Mouse (Mus musculus): ENCODE measurements around the gene Pdcd1. TPM values are rescaled to one million over a fixed set of nuclear protein-coding genes. Genes with fewer than 3 reads are reported as not detected.
A peak's percentile ranks its signal among the peaks of the same experiment; 100 is the strongest.
"Not testable (repeated sequence)": the region's sequence is repeated elsewhere in the genome, so short reads cannot be mapped to it uniquely, and the experiment has no call there.

The Pdcd1 gene
- polyA plus RNA-seq, 1 experiment: 0.07 TPM

DNA sequence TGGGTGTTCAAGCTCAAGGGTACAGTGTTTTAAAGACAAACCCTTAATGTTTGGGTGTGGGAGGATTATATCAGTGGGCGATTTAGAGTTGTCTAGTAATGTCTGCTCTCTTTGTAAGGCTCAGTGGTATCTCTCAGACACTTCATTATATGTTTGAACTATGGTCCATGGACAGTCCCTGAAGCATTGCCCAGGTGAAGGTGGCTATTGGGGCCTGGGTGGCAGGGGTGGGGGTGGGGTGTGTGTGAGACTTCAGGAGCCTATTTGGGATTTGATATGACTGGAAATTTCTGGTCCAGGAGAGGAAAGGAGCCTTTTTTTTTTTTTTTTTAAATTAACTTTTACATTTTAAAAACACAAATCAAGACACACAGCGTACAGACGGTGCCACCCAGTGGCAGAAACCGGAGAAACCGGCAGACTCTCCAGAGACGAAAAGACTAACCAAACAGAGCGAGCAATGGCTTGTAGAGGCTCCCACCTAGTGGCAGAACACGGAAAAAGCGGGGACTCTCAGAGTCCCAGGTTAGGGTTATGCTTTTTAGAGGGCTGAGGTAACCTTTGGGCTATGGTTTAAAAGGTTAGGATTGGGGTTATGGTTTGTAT, 26.6 kb upstream of the Pdcd1 start:
- no peak overlapping the region for H3K27ac ChIP-seq (ENCODE audit: insufficient read depth, low read length)
- WGBS: 4% methylated on average over 9 of the region's 9 CpGs

DNA sequence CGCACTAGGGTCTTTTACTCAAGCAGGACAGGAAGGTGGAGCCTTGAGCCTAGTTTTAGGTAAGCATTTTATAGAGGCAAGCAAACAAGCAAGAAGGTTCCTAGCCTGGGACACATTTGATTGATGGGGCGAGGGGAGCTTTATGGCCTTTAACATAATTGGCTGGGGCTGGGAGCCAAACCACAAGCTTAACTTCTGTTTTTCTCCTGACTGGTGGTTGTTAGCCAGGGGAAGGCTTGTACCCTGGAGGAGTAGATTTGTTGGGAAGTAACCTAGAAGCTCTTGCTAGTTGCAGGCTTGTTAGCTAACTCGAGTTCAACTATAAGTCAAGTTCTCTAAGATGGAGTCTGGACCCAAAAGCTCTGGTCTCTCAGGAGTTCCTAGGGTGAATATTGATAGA, 26.0 kb upstream of the Pdcd1 start:
- no peak overlapping the region for H3K4me3 ChIP-seq (replicated peaks; ENCODE audit: insufficient read depth, low read depth, low read length)
- no peak overlapping the region for H3K27ac ChIP-seq (ENCODE audit: insufficient read depth, low read length)
- WGBS: 77% methylated on average over 3 of the region's 3 CpGs
- H3K4me1 ChIP-seq (ENCODE audit: control insufficient read depth, insufficient read depth, low read length): no peaks in the 10 kb centered on the region
- no peak for DNase-seq
- H3K27me3 ChIP-seq (ENCODE audit: control insufficient read depth, insufficient read depth, low read length): no peaks in the 10 kb centered on the region
- TF ChIP-seq POLR2A (IDR thresholded peaks at IDR 0.05; ENCODE audit: borderline replicate concordance, insufficient read depth, low read length) (no peak), CTCF (IDR thresholded peaks at IDR 0.05; ENCODE audit: borderline replicate concordance, insufficient read depth, low read depth, low read length) (no peak)

More for the DNA sequence above, 26.6 kb upstream of the Pdcd1 start:
- no peaks in the 10 kb centered on the region for H3K27me3 ChIP-seq (ENCODE audit: control insufficient read depth, insufficient read depth, low read length)
- H3K4me1 ChIP-seq (ENCODE audit: control insufficient read depth, insufficient read depth, low read length): no peaks in the 10 kb centered on the region
- TF ChIP-seq CTCF (IDR thresholded peaks at IDR 0.05; ENCODE audit: borderline replicate concordance, insufficient read depth, low read depth, low read length): peak; percentile 96
- TF ChIP-seq POLR2A (IDR thresholded peaks at IDR 0.05; ENCODE audit: borderline replicate concordance, insufficient read depth, low read length): no peak
- no peak overlapping the region for H3K4me3 ChIP-seq (replicated peaks; ENCODE audit: insufficient read depth, low read depth, low read length)
- DNase-seq: peak; percentile 80 to 85

DNA sequence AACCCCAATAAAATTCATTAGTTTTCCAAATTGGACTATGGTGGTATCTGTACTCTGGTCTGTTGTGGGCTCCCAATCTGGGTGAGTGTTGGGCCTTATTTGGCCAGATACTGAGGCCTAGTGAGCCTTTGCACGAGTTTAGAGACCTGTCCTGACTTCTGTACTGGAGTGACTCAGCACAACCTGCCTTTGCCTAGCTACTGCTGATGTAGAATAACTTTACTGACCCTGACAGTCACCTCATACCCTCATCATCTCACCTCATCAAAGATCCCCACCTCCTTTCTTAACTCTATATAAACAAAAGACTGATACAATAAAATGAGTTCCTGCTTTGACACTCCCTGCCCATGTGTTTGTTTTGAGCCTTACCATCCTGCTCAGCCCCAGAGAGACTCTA, 24.3 kb upstream of the Pdcd1 start:
- DNase-seq: no peak
- Histone ChIP-seq H3K27me3 (ENCODE audit: control insufficient read depth, insufficient read depth, low read length) (no peaks in the 10 kb centered on the region), H3K27ac (ENCODE audit: insufficient read depth, low read length) (no peak overlapping the region), H3K4me1 (ENCODE audit: control insufficient read depth, insufficient read depth, low read length) (no peaks in the 10 kb centered on the region), H3K4me3 (replicated peaks; ENCODE audit: insufficient read depth, low read depth, low read length) (no peak overlapping the region)
- 46% methylated on average over 1 of the region's 1 CpGs for WGBS
- TF ChIP-seq POLR2A (IDR thresholded peaks at IDR 0.05; ENCODE audit: borderline replicate concordance, insufficient read depth, low read length) (no peak), CTCF (IDR thresholded peaks at IDR 0.05; ENCODE audit: borderline replicate concordance, insufficient read depth, low read depth, low read length) (no peak)

DNA sequence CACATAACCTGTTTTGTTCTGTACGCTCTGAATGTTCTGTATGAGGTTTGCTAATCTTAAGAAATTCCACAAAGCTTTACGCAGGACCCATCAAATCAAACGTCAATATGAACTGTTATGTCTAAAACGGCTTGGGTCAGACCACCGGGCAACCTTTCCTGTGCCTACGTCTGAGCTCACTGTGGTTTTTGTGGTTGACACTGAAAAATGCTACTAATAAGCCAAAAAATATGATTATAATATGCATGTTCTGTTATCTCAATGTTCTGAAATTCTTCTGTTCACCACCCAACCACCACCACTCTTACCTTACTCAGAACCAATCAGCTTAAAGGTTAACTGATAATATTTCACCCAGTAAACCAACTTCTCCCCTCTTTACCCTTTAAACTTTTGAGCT, 22.4 kb upstream of the Pdcd1 start:
- Histone ChIP-seq H3K4me1 (ENCODE audit: control insufficient read depth, insufficient read depth, low read length) (no peaks in the 10 kb centered on the region), H3K27ac (ENCODE audit: insufficient read depth, low read length) (no peak overlapping the region), H3K27me3 (ENCODE audit: control insufficient read depth, insufficient read depth, low read length) (no peaks in the 10 kb centered on the region), H3K4me3 (replicated peaks; ENCODE audit: insufficient read depth, low read depth, low read length) (no peak overlapping the region)
- DNase-seq: no peak
- 84% methylated on average over 6 of the region's 6 CpGs for WGBS
- TF ChIP-seq CTCF (IDR thresholded peaks at IDR 0.05; ENCODE audit: borderline replicate concordance, insufficient read depth, low read depth, low read length) (no peak), POLR2A (IDR thresholded peaks at IDR 0.05; ENCODE audit: borderline replicate concordance, insufficient read depth, low read length) (no peak)

DNA sequence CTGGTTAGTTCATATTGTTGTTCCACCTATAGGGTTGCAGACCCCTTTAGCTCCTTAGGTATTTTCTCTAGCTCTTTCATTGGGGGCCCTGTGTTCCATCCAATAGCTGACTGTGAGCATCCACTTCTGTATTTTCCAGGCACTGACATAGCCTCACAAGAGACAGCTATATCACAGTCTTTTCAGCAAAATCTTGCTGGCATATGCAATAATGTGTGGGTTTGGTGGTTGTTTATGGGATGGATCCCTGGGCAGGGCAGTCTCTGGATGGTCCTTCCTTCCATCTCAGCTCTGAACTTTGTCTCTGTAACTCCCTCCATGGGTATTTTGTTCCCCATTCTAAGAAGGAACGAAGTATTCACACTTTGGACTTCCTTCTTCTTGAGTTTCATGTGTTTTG, 5.9 kb upstream of the Pdcd1 start:
- H3K4me3 ChIP-seq (replicated peaks; ENCODE audit: insufficient read depth, low read depth, low read length); H3K27ac ChIP-seq (ENCODE audit: insufficient read depth, low read length); DNase-seq; H3K27me3 ChIP-seq (ENCODE audit: control insufficient read depth, insufficient read depth, low read length); H3K4me1 ChIP-seq (ENCODE audit: control insufficient read depth, insufficient read depth, low read length): not testable (repeated sequence)
- WGBS: 62% methylated on average over 1 of the region's 1 CpGs

DNA sequence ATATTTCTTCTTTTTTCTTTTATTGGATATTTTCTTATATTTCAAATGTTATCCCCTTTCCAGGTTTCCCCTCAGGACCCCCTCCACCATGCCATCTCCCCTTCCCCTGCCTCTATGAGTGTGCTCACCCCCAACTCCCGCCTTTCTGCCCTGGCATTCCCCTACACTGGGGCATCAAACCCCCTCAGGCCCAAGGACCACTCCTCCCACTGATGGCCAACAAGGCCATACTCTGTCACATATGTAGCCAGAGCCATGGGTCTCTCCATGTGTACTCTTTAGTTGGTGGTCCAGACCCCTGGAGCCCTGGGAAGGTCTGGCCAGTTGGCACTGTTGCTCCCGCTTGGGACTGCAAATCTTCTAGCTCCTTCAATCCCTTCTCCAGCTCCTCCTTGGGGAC, 5.0 kb upstream of the Pdcd1 start:
- DNase-seq: no peak

DNA sequence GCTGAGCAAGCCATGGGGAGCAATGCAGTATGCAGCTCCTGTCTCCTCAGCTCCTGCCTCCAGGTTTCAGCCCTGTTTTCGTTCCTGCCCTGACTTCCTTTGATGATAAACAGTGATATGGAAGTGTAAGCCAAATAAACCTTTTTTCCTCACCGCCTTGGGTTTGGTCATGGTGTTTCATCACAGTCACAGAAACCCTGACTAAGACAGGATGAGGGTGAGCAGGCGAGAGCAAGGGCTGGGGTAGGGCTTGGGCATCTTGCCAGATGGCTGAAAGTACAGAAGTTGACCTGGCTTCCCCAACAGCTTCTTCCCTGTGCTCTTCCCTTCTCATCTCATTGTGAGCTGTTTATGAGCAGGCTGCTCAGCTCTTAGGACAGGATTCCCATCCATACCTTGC, 3.6 kb upstream of the Pdcd1 start:
- Histone ChIP-seq H3K27me3 (ENCODE audit: control insufficient read depth, insufficient read depth, low read length) (no peaks in the 10 kb centered on the region), H3K4me1 (ENCODE audit: control insufficient read depth, insufficient read depth, low read length) (peaks cover 15% of the 10 kb centered on the region), H3K27ac (ENCODE audit: insufficient read depth, low read length) (no peak overlapping the region), H3K4me3 (replicated peaks; ENCODE audit: insufficient read depth, low read depth, low read length) (no peak overlapping the region)
- TF ChIP-seq POLR2A (IDR thresholded peaks at IDR 0.05; ENCODE audit: borderline replicate concordance, insufficient read depth, low read length) (no peak), CTCF (IDR thresholded peaks at IDR 0.05; ENCODE audit: borderline replicate concordance, insufficient read depth, low read depth, low read length) (no peak)
- WGBS: 89% methylated on average over 3 of the region's 3 CpGs
- DNase-seq: no peak

More for the DNA sequence above, 5.0 kb upstream of the Pdcd1 start:
- Histone ChIP-seq H3K27me3 (ENCODE audit: control insufficient read depth, insufficient read depth, low read length) (no peaks in the 10 kb centered on the region), H3K27ac (ENCODE audit: insufficient read depth, low read length) (no peak overlapping the region), H3K4me1 (ENCODE audit: control insufficient read depth, insufficient read depth, low read length) (peaks cover 15% of the 10 kb centered on the region), H3K4me3 (replicated peaks; ENCODE audit: insufficient read depth, low read depth, low read length) (no peak overlapping the region)
- WGBS: 96% methylated on average over 2 of the region's 2 CpGs
- TF ChIP-seq POLR2A (IDR thresholded peaks at IDR 0.05; ENCODE audit: borderline replicate concordance, insufficient read depth, low read length) (no peak), CTCF (IDR thresholded peaks at IDR 0.05; ENCODE audit: borderline replicate concordance, insufficient read depth, low read depth, low read length) (no peak)

DNA sequence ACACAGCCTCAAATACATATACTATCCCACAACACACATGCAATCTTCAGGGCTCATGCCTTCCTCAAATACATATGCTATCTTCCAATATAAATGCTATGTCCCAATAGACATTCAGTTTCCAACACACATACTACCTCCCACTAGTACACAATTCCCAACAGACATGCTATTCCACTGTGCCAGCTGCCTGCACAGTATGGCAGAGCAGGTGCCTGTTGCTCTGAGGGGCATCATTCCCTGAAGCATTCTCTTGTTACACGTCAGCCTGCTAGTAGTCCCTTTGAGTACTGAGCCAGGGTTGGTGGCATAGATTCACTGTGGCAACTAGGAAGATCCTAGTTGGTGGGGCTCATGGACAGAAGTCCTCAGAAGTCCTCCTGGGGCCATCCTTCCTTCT, 2.1 kb upstream of the Pdcd1 start:
- DNase-seq: no peak
- Histone ChIP-seq H3K27me3 (ENCODE audit: control insufficient read depth, insufficient read depth, low read length) (no peaks in the 10 kb centered on the region), H3K4me3 (replicated peaks; ENCODE audit: insufficient read depth, low read depth, low read length) (no peak overlapping the region), H3K27ac (ENCODE audit: insufficient read depth, low read length) (no peak overlapping the region), H3K4me1 (ENCODE audit: control insufficient read depth, insufficient read depth, low read length) (peaks cover 15% of the 10 kb centered on the region)
- no peak for TF ChIP-seq CTCF (IDR thresholded peaks at IDR 0.05; ENCODE audit: borderline replicate concordance, insufficient read depth, low read depth, low read length)
- TF ChIP-seq POLR2A (IDR thresholded peaks at IDR 0.05; ENCODE audit: borderline replicate concordance, insufficient read depth, low read length): no peak
- 27% methylated on average over 1 of the region's 1 CpGs for WGBS

Data from cerebellum, adult 2 months (tissue).